Mouse (Mus musculus) embryonic facial prominence, embryonic 12.5 days (tissue): ENCODE measurements at regions not wholly inside any gene's neighbourhood (a gene's known extent, or its start where the extent isn't known, plus 50 kb on each side); places are given as distances from the start of the nearest gene placed in this dataset.

Experiments used
- ATAC-seq: fragments of 200-750 bp; cut with Nextera tagmentation; 2 replicates; pipeline ENCODE4 v1.8.0; 2017; ENCODE audit not compliant: insufficient number of reproducible peaks, insufficient read depth, low FRiP score, low TSS enrichment
- H3K27ac ChIP-seq: fragments of 300-500 bp; sonication (generic); 2 replicates; pipeline ENCODE4 v1.5.1; 2016; ENCODE audit warnings: mild to moderate bottlenecking
- H3K27me3 ChIP-seq: fragments of 300-500 bp; sonication (generic); 2 replicates; pipeline ENCODE4 v1.6.1; 2016; ENCODE audit warnings: mild to moderate bottlenecking, moderate library complexity
- H3K36me3 ChIP-seq: fragments of 300-500 bp; sonication (generic); 2 replicates; pipeline ENCODE4 v1.6.1; 2016; ENCODE audit warnings: mild to moderate bottlenecking
- H3K4me1 ChIP-seq: fragments of 300-500 bp; sonication (generic); 2 replicates; pipeline ENCODE4 v1.6.1; 2016
- H3K4me2 ChIP-seq: fragments of 300-500 bp; sonication (generic); replicated peaks from 2 replicates; pipeline ENCODE4 v1.6.1; 2016; ENCODE audit warnings: mild to moderate bottlenecking, moderate library complexity
- H3K4me3 ChIP-seq: fragments of 300-500 bp; sonication (generic); 2 replicates; pipeline ENCODE4 v1.5.1; 2016; ENCODE audit warnings: mild to moderate bottlenecking
- H3K9ac ChIP-seq: fragments of 300-500 bp; sonication (generic); 2 replicates; pipeline ENCODE4 v1.6.1; 2016; ENCODE audit warnings: mild to moderate bottlenecking, moderate library complexity
- H3K9me3 ChIP-seq: fragments of 300-500 bp; sonication (generic); 2 replicates; pipeline ENCODE4 v1.6.1; 2016; ENCODE audit warnings: mild to moderate bottlenecking, moderate library complexity
- WGBS: fragments of 180-500 bp; shearing (Covaris S2); methylation state at CpG from one replicate; pipeline ENCODE4 v1.1.7; 2016; 5-methylcytosine and 5-hydroxymethylcytosine counted together

GRCm38 (mm10) chr12:70616049-70616448, 163.2 kb downstream of the Tmx1 start:
- ATAC-seq, result no peak
- Histone ChIP-seq H3K9ac (no peak overlapping the region), H3K27me3 (no peaks in the 10 kb centered on the region), H3K27ac (no peak overlapping the region), H3K4me1 (peaks cover 7% of the 10 kb centered on the region), H3K36me3 (no peaks in the 10 kb centered on the region), H3K9me3 (no peaks in the 10 kb centered on the region), H3K4me3 (no peak overlapping the region), H3K4me2 (no peak overlapping the region)
- 45% methylated on average over 4 of the region's 4 CpGs for WGBS

GRCm38 (mm10) chr12:70616487-70616886, 163.6 kb downstream of the Tmx1 start:
- no peak overlapping the region for H3K4me2 ChIP-seq
- H3K27me3 ChIP-seq, result no peaks in the 10 kb centered on the region
- H3K4me3 ChIP-seq, result no peak overlapping the region
- H3K9me3 ChIP-seq, result no peaks in the 10 kb centered on the region
- no peak overlapping the region for H3K27ac ChIP-seq
- peaks cover 7% of the 10 kb centered on the region for H3K4me1 ChIP-seq
- no peaks in the 10 kb centered on the region for H3K36me3 ChIP-seq
- 30% methylated on average over 4 of the region's 4 CpGs for WGBS
- ATAC-seq, result no peak
- H3K9ac ChIP-seq, result no peak overlapping the region

GRCm38 (mm10) chr12:70617024-70617423, 164.1 kb downstream of the Tmx1 start:
- no peak overlapping the region for H3K4me2 ChIP-seq
- H3K27me3 ChIP-seq, result no peaks in the 10 kb centered on the region
- no peak for ATAC-seq
- H3K36me3 ChIP-seq, result no peaks in the 10 kb centered on the region
- H3K4me1 ChIP-seq, result peaks cover 7% of the 10 kb centered on the region
- H3K4me3 ChIP-seq, result no peak overlapping the region
- 79% methylated on average over 1 of the region's 1 CpGs for WGBS
- H3K9me3 ChIP-seq, result no peaks in the 10 kb centered on the region
- no peak overlapping the region for H3K9ac ChIP-seq
- no peak overlapping the region for H3K27ac ChIP-seq

- no peak for ATAC-seq
- H3K27ac ChIP-seq, result no peak overlapping the region
- no peaks in the 10 kb centered on the region for H3K9me3 ChIP-seq
- WGBS, result 81% methylated on average over 3 of the region's 3 CpGs
- H3K27me3 ChIP-seq, result no peaks in the 10 kb centered on the region
- H3K4me1 ChIP-seq, result peaks cover 7% of the 10 kb centered on the region
- no peak overlapping the region for H3K9ac ChIP-seq
- no peaks in the 10 kb centered on the region for H3K36me3 ChIP-seq
- H3K4me3 ChIP-seq, result no peak overlapping the region
- no peak overlapping the region for H3K4me2 ChIP-seq
Measured at GRCm38 (mm10) chr12:70617979-70618378, 165.1 kb downstream of the Tmx1 start.

- Histone ChIP-seq H3K27me3 (no peaks in the 10 kb centered on the region), H3K9me3 (no peaks in the 10 kb centered on the region), H3K4me1 (peaks cover 7% of the 10 kb centered on the region), H3K9ac (no peak overlapping the region), H3K4me3 (no peak overlapping the region), H3K27ac (no peak overlapping the region), H3K36me3 (no peaks in the 10 kb centered on the region), H3K4me2 (no peak overlapping the region)
- no peak for ATAC-seq
- WGBS, result 78% methylated on average over 2 of the region's 2 CpGs
Measured at GRCm38 (mm10) chr12:70619436-70619835, 166.5 kb downstream of the Tmx1 start.

- no peaks in the 10 kb centered on the region for H3K27me3 ChIP-seq
- no peak overlapping the region for H3K27ac ChIP-seq
- no peaks in the 10 kb centered on the region for H3K9me3 ChIP-seq
- ATAC-seq, result no peak
- 61% methylated on average over 4 of the region's 4 CpGs for WGBS
- no peaks in the 10 kb centered on the region for H3K4me1 ChIP-seq
- H3K36me3 ChIP-seq, result no peaks in the 10 kb centered on the region
- no peak overlapping the region for H3K4me2 ChIP-seq
- H3K4me3 ChIP-seq, result no peak overlapping the region
- H3K9ac ChIP-seq, result no peak overlapping the region
Measured at GRCm38 (mm10) chr12:70622019-70622418, 169.1 kb downstream of the Tmx1 start.

GRCm38 (mm10) chr12:70624298-70624980, 171.5 kb downstream of the Tmx1 start:
- WGBS, result 65% methylated on average over 9 of the region's 9 CpGs
- Histone ChIP-seq H3K9me3 (no peaks in the 10 kb centered on the region), H3K27me3 (no peaks in the 10 kb centered on the region), H3K27ac (no peak overlapping the region), H3K4me3 (no peak overlapping the region), H3K4me2 (no peak overlapping the region), H3K4me1 (peaks cover 4% of the 10 kb centered on the region), H3K9ac (no peak overlapping the region), H3K36me3 (no peaks in the 10 kb centered on the region)
- no peak for ATAC-seq

GRCm38 (mm10) chr12:70627638-70628037, 174.7 kb downstream of the Tmx1 start:
- Histone ChIP-seq H3K36me3 (no peaks in the 10 kb centered on the region), H3K9me3 (no peaks in the 10 kb centered on the region), H3K27ac (no peak overlapping the region), H3K27me3 (no peaks in the 10 kb centered on the region), H3K4me3 (no peak overlapping the region), H3K4me2 (no peak overlapping the region), H3K9ac (no peak overlapping the region), H3K4me1 (peaks cover 4% of the 10 kb centered on the region)
- WGBS, result 82% methylated on average over 7 of the region's 7 CpGs
- no peak for ATAC-seq

- 63% methylated on average over 21 of the region's 21 CpGs for WGBS
- H3K27me3 ChIP-seq, result no peaks in the 10 kb centered on the region
- H3K36me3 ChIP-seq, result no peaks in the 10 kb centered on the region
- H3K27ac ChIP-seq, result no peak overlapping the region
- H3K4me1 ChIP-seq, result peaks cover 4% of the 10 kb centered on the region
- H3K9ac ChIP-seq, result no peak overlapping the region
- no peaks in the 10 kb centered on the region for H3K9me3 ChIP-seq
- no peak for ATAC-seq
- H3K4me2 ChIP-seq, result no peak overlapping the region
- H3K4me3 ChIP-seq, result no peak overlapping the region
Measured at GRCm38 (mm10) chr12:70628384-70629365, 175.8 kb downstream of the Tmx1 start.

GRCm38 (mm10) chr12:70629371-70629770, 176.5 kb downstream of the Tmx1 start:
- H3K36me3 ChIP-seq, result no peaks in the 10 kb centered on the region
- no peak overlapping the region for H3K4me2 ChIP-seq
- peaks cover 4% of the 10 kb centered on the region for H3K4me1 ChIP-seq
- no peak overlapping the region for H3K27ac ChIP-seq
- ATAC-seq, result no peak
- H3K9me3 ChIP-seq, result no peaks in the 10 kb centered on the region
- H3K4me3 ChIP-seq, result no peak overlapping the region
- WGBS, result 78% methylated on average over 5 of the region's 5 CpGs
- no peak overlapping the region for H3K9ac ChIP-seq
- H3K27me3 ChIP-seq, result no peaks in the 10 kb centered on the region

- no peak for ATAC-seq
- H3K27ac ChIP-seq, result no peak overlapping the region
- H3K9me3 ChIP-seq, result no peaks in the 10 kb centered on the region
- H3K36me3 ChIP-seq, result no peaks in the 10 kb centered on the region
- H3K4me3 ChIP-seq, result no peak overlapping the region
- H3K4me2 ChIP-seq, result no peak overlapping the region
- H3K27me3 ChIP-seq, result no peaks in the 10 kb centered on the region
- WGBS, result 76% methylated on average over 6 of the region's 6 CpGs
- H3K9ac ChIP-seq, result no peak overlapping the region
- H3K4me1 ChIP-seq, result peaks cover 4% of the 10 kb centered on the region
Measured at GRCm38 (mm10) chr12:70631281-70631680, 178.4 kb downstream of the Tmx1 start.

GRCm38 (mm10) chr12:70633194-70633593, 180.3 kb downstream of the Tmx1 start:
- no peak overlapping the region for H3K4me2 ChIP-seq
- H3K9ac ChIP-seq, result no peak overlapping the region
- no peaks in the 10 kb centered on the region for H3K9me3 ChIP-seq
- no peak overlapping the region for H3K27ac ChIP-seq
- H3K36me3 ChIP-seq, result no peaks in the 10 kb centered on the region
- ATAC-seq, result no peak
- H3K4me1 ChIP-seq, result peaks cover 4% of the 10 kb centered on the region
- no peaks in the 10 kb centered on the region for H3K27me3 ChIP-seq
- H3K4me3 ChIP-seq, result no peak overlapping the region
- WGBS, result 63% methylated on average over 4 of the region's 4 CpGs
